Mouse (Mus musculus) G1E (cell line): ENCODE measurements at regions not wholly inside any gene's neighbourhood (a gene's known extent, or its start where the extent isn't known, plus 50 kb on each side); places are given as distances from the start of the nearest gene placed in this dataset.

Source experiments
- ATAC-seq: 2 replicates; pipeline ENCODE4 v1.8.0; 2016; ENCODE audit warnings: mild to moderate bottlenecking; ENCODE audit not compliant: insufficient number of reproducible peaks, poor library complexity, low FRiP score, severe bottlenecking; ENCODE audit errors: extremely low read depth
- DNase-seq: peaks from one replicate; pipeline ENCODE4 v3.0.0; 2012; ENCODE audit warnings: low spot score
- H3K27me3 ChIP-seq: 2 replicates; pipeline ENCODE4 v1.6.1; 2012; ENCODE audit warnings: mild to moderate bottlenecking, low read length, inconsistent platforms; ENCODE audit not compliant: insufficient read depth
- H3K36me3 ChIP-seq: replicated peaks from 2 replicates; pipeline ENCODE3; 2012; ENCODE audit warnings: mild to moderate bottlenecking, inconsistent platforms
- H3K4me1 ChIP-seq: 2 replicates; pipeline ENCODE4 v1.6.1; 2012; ENCODE audit warnings: low read depth, low read length, inconsistent platforms, mixed read lengths; ENCODE audit not compliant: insufficient read depth
- H3K4me3 ChIP-seq: 2 replicates; pipeline ENCODE4 v1.5.1; 2012; ENCODE audit warnings: low read depth, mild to moderate bottlenecking, inconsistent platforms, low read length, moderate library complexity, mixed read lengths
- H3K9me3 ChIP-seq: replicated peaks from 2 replicates; pipeline ENCODE4 v1.6.1; 2012; ENCODE audit warnings: inconsistent platforms
- CTCF ChIP-seq: IDR thresholded peaks from 2 replicates; pipeline ENCODE4 v1.5.1; 2012; ENCODE audit warnings: low read depth, low read length, inconsistent platforms, mixed read lengths
- GATA1 ChIP-seq: IDR thresholded peaks from 2 replicates; pipeline ENCODE4 v1.6.1; 2012; ENCODE audit warnings: borderline replicate concordance, low read length, inconsistent platforms, mixed read lengths
- GATA2 ChIP-seq: IDR thresholded peaks from 2 replicates; pipeline ENCODE4 v1.6.1; 2012; ENCODE audit warnings: low read depth, low read length, inconsistent platforms, borderline replicate concordance
- POLR2AphosphoS5 ChIP-seq: IDR thresholded peaks from 2 replicates; pipeline ENCODE4 v1.6.1; 2012; ENCODE audit warnings: low read depth, low read length, inconsistent platforms; ENCODE audit not compliant: insufficient replicate concordance
- TAL1 ChIP-seq: conservative IDR thresholded peaks from 2 replicates; pipeline ENCODE4 v1.6.1; 2012; ENCODE audit warnings: low read depth, low read length, inconsistent platforms, mixed read lengths

DNA sequence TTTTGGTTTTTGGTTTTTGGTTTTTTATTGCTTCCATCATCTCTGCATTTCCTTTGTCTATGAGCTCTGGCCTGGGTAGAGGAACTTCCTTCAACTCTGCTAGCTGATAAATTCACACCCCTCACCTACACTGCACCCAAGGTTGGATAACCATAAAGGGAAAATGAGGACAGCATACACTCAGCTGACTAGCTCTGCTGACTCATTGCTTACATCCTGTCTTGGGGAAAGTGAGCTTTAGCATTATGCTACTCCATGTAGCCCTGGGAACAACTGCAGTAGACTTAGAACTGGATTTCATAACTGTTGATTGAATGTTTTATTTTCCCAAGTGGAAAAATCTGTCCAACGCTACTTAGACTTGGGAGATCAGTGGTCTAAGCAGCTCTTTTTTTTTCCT, 406.3 kb upstream of the Gcfc2 start:
- no peak for ATAC-seq
- no peaks in the 10 kb centered on the region for H3K27me3 ChIP-seq

DNA sequence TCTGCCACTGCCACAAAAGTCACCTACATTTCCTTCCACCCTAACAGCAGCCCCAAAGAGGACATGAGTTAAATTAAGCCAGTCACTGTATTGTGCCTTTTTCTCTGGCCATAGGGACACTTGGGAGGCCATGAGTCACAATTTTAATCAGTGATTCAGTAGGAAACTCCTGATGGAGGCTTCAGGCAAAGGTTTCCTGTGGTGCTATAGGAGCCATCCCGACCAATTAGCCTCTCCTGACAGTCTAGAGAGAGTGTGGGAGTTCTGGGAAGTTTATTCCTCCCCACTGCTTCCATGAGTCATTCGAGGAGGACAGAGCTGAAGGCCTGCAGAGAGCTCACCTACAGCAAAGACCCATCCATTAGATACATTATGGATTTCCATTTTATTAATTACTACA, 361.2 kb upstream of the Gcfc2 start:
- Histone ChIP-seq H3K36me3 (no peaks in the 10 kb centered on the region), H3K9me3 (peaks cover 6% of the 10 kb centered on the region; the same call in 1 of the 2 replicates), H3K4me1 (no peaks in the 10 kb centered on the region), H3K4me3 (no peak overlapping the region), H3K27me3 (no peaks in the 10 kb centered on the region)
- no peak for DNase-seq
- TF ChIP-seq TAL1 = no peak
- no peak for TF ChIP-seq CTCF
- no peak for TF ChIP-seq POLR2AphosphoS5
- no peak for TF ChIP-seq GATA2
- TF ChIP-seq GATA1 = no peak
- no peak for ATAC-seq

More for the DNA sequence above, 406.3 kb upstream of the Gcfc2 start:
- Histone ChIP-seq H3K4me1 (no peaks in the 10 kb centered on the region), H3K4me3 (no peak overlapping the region), H3K9me3 (peaks cover 8% of the 10 kb centered on the region), H3K36me3 (no peaks in the 10 kb centered on the region)
- TF ChIP-seq POLR2AphosphoS5 = no peak
- TF ChIP-seq GATA2 = no peak
- TF ChIP-seq CTCF = no peak
- TF ChIP-seq TAL1 = no peak
- TF ChIP-seq GATA1 = no peak
- DNase-seq = no peak

DNA sequence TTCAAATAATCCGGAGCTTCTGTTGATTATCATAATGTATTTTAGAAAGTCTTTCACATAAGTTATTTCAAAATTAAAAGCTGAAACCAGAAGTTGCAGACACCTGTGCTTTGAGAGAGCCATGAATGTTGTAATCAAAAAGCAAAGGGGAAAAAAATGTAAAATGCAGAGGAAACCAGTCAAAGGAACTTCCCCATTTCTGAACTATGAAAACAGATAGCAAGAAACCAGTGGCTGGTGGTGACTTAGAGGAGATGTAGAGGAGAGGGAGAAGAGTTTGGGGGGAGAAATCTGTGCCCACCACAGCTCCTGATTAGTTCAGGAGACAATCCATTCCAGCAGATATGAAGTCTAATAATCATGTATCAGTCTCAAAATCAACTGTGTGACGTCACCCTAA, 360.3 kb upstream of the Gcfc2 start:
- peaks cover 6% of the 10 kb centered on the region; the same call in 1 of the 2 replicates for H3K9me3 ChIP-seq
- H3K36me3 ChIP-seq = no peaks in the 10 kb centered on the region
- no peak for ATAC-seq
- no peak for DNase-seq
- H3K4me1 ChIP-seq = no peaks in the 10 kb centered on the region
- H3K27me3 ChIP-seq = no peaks in the 10 kb centered on the region
- no peak for TF ChIP-seq POLR2AphosphoS5
- TF ChIP-seq GATA2 = no peak
- TF ChIP-seq TAL1 = no peak
- TF ChIP-seq CTCF = no peak
- no peak for TF ChIP-seq GATA1
- H3K4me3 ChIP-seq = no peak overlapping the region

DNA sequence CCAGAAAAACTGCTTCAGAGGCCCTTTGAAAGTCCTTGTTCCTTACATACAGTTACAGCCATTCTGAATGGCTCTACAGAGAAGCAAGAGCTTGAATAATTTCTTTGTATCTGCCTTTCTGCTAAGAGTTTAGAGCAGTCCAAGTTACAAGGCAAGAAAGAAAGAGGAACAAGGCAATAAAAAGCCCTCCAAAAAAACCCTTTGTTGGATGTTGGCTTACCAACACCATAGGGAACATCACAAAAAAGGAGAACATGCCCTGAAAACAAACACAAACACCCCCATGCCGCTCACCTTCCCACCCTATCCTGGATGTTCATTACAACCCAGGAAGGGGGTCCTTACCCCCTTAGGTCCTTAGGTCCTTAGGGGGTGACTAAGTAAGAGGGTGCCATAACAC, 359.2 kb upstream of the Gcfc2 start:
- H3K4me1 ChIP-seq = no peaks in the 10 kb centered on the region
- DNase-seq = no peak
- no peak for ATAC-seq
- H3K9me3 ChIP-seq = 0 out of 2 replicates have a peak, but pooled peaks cover 6% of the 10 kb centered on the region
- H3K4me3 ChIP-seq = no peak overlapping the region
- no peaks in the 10 kb centered on the region for H3K27me3 ChIP-seq
- H3K36me3 ChIP-seq = no peaks in the 10 kb centered on the region
- TF ChIP-seq CTCF = no peak
- no peak for TF ChIP-seq POLR2AphosphoS5
- no peak for TF ChIP-seq GATA2
- no peak for TF ChIP-seq TAL1
- TF ChIP-seq GATA1 = no peak

DNA sequence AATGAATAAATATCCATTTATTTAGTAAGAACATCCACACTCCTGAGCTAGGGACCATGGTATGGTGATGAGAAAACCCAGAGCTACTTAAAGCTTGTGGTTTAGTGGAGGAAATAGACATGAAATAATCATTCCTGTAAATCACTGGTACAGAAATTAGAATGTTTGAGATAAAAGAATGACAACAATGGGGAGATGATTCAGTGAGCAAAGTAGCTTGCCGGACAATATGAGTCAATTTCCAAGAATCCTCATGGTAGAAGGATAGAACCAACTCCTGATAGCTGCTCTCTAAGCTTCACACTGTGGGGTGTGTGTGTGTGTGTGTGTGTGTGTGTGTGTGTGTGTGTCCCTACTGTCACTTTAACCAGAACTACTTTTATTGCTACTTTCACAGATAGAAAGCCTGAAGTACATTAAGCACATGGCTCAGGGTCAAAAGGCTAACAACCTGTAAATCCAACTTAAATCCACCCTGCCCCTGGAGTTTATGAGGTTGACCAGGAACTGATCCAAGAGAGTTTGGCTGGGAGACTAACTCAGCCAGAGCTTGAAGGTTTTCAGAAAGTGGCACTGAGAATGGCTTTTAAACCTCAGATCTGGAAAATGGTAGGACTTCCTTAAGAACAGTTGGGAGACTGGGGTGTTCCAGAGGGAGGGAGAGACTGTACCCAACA, 336.9 kb upstream of the Gcfc2 start:
- H3K4me3 ChIP-seq = no peak overlapping the region
- no peaks in the 10 kb centered on the region for H3K4me1 ChIP-seq
- ATAC-seq (no peak), DNase-seq (no peak)
- TF ChIP-seq GATA1 (no peak), TAL1 (no peak), CTCF (no peak)
- no peaks in the 10 kb centered on the region for H3K36me3 ChIP-seq
- no peaks in the 10 kb centered on the region for H3K27me3 ChIP-seq
- peaks cover 4% of the 10 kb centered on the region for H3K9me3 ChIP-seq

DNA sequence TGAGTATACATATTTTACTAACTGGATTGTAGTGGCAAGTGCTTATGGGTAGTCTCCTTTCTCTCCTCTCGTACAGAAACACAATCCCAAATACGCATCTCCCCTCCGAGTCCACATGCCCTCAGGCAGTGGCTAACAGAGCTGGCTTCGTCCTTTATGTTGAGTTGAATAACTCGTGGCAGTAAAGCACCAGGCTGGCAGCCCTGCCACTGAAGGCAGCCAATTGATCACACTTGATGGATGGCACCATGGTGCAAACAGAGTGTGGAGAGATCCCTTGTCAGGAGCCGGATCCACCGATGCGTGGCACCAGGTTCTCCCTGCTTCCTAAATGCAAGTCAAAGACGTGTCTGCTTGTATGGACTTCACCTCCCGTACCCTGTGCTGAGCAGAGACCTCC, 333.7 kb upstream of the Gcfc2 start:
- Histone ChIP-seq H3K4me1 (no peaks in the 10 kb centered on the region), H3K36me3 (no peaks in the 10 kb centered on the region), H3K4me3 (no peak overlapping the region), H3K27me3 (no peaks in the 10 kb centered on the region), H3K9me3 (peaks cover 8% of the 10 kb centered on the region)
- DNase-seq (no peak), ATAC-seq (no peak)
- TF ChIP-seq TAL1 (no peak), GATA2 (no peak), GATA1 (no peak), CTCF (no peak), POLR2AphosphoS5 (no peak)

DNA sequence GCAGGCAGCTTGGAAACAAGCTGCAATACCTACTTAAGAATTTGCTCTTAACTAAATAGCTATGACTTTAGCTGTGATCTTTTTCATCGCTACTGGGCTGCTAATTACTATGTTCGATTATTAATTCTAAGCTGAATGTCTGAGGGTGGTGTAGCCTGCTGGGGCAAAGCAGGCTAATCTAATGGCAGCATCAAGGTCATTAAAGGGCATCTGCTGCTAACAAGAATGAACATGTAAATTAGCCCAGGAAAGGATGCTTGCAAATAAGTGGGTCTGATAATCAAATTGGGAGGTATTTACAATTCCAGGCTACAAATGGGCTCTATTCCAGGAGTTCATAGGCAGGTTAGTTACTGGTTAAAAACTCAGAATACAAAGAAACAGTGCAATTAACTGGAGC, 327.5 kb upstream of the Gcfc2 start:
- ATAC-seq = no peak
- no peak for DNase-seq
- TF ChIP-seq POLR2AphosphoS5 = no peak
- Histone ChIP-seq H3K36me3 (no peaks in the 10 kb centered on the region), H3K9me3 (peaks cover 12% of the 10 kb centered on the region), H3K4me3 (no peak overlapping the region), H3K27me3 (no peaks in the 10 kb centered on the region), H3K4me1 (no peaks in the 10 kb centered on the region)
